Mouse (Mus musculus): Measurements from ENCODE around the gene Ciao2b.
"Not testable (repeated sequence)": the region's sequence is repeated elsewhere in the genome, so short reads cannot be mapped to it uniquely, and the experiment has no call there.

The Ciao2b gene

GRCm38 (mm10) chr8:104641426-104642323 lies at the start of gene Ciao2b:
Ciao2b (minus strand) TSS chr8:104641965.
- DNase-seq = peak; percentile 91 to 95

DNA sequence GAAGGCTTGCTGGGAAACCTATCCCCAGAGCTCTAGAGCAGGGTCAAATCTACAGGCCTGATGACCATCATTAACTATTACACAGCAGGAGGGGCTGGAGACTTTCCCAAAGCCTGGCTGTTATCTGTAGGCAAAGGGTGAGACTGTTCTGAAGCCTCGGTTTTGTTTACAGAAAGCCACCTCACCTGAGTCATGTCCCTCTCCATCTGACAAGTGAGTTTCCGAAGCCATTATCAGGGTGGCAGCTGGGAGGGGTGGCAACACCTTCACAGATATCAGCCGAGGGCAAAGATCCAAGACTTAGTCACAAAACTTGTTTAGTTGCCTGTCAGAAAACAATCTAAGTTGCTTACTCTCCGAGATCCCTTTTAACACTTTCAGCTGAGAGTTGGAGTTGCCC lies 46.7 kb upstream of the Ciao2b start:
- no peak for DNase-seq

DNA sequence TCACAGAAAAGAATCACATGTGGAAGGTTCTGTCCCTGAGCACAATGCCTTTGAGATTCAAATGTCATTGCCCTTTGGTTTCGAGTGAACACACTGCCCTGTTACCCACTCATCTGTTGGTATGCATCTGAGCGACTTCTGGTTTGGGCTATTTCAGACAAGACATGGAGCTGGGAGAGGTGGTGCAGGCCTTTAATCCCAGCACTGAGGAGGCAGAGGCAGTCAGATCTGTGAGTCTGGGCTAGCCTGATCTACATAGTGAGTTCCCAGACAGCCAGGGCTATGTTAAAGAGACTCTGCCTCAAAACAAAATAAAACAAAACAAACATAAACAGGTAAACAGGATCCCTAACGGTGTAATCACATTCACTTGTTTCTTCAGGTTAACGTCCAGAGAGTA lies 13.8 kb upstream of the Ciao2b start:
- DNase-seq = no peak

GRCm38 (mm10) chr8:104654984-104655383 lies 13.2 kb upstream of the Ciao2b start:
- peak; percentile 83 to 88 for DNase-seq

- not testable (repeated sequence) for DNase-seq
Observed at GRCm38 (mm10) chr8:104644187-104644586, 2.4 kb upstream of the Ciao2b start.

DNA sequence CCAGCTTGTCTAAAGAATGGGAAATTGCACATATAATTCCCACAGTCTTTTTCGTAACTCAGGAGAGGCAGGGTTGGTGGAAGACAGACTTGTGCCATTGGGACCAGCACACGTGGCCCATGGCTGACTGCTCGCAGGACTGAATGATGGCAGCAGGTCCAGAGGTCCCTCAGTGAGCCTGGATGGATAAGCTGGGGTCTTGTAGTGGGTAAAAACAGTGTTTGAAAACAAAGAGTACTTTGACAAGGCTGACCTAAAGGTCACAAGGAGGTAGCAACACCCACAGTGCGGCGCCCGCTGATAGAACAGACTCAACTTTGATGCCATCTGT lies 524 bp upstream of the Ciao2b start:
- no peak for DNase-seq

DNA sequence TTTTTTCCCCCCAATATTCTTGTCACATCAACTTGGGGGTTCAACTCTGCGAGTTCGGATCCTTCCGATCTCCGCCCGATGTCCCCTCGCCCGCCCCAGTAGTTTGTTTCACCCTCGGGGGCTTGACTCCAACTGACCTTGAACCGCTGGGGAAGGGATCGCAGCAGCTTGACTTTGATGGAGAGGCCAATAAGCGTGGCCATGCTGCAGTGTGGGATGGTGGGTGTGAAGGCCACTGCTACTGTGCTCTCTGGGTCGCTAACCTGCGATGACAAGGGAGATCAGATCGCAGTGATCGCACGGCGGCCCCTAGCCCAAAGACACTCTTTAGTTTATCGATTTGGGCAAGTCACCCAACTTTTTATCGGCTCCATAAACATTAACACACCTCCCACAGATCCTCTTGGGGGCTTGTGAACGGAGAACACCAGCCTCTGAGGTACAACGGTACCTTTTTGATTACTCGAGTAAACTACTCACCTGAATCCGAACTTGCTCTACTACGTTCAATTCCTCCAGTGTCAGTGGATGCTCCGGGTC lies 864 bp downstream of the Ciao2b start:
- DNase-seq = no peak

DNA sequence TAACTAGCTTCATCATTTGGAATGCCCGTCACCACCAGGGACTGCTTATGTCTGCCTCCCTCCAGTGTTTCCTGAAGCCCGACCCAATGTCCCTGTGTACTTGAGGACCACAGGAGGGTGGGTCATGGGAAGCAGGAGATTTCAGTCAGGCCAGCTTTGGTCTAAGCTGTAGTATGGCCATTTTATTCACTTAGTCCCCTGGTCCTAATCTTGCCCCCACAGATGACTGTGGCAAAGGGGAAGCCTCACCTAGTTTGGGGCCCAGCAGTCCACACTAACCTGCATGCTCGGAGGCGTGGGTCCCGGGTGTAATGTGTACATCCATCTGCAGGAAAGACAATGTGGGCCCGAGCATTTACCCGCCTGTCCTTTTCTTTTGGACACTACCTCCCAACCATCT lies 1.5 kb downstream of the Ciao2b start:
- no peak for DNase-seq

DNA sequence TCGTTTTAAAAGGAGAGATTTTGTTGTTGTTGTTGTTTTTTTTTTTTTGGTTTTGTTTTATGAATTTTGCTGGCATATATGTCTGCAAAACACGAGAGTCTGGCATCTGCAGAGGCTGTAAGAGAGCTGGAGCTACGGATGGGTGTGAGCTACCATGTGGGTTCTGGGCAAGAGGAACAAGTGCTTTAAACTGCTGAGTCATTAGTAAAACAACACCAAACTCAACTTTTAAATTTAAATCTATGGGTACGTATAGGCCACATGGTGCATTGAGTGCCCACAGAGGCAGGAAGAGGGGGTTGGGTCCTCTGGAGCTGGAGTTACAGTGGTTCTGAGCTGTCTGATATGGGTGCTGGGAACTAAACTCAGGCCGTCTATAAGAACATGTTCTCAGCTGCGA lies 3.8 kb downstream of the Ciao2b start:
- no peak for DNase-seq

- DNase-seq = peak in 1 of 2 experiments; percentile 13
Observed at GRCm38 (mm10) chr8:104635004-104635710, 6.6 kb downstream of the Ciao2b start.

DNA sequence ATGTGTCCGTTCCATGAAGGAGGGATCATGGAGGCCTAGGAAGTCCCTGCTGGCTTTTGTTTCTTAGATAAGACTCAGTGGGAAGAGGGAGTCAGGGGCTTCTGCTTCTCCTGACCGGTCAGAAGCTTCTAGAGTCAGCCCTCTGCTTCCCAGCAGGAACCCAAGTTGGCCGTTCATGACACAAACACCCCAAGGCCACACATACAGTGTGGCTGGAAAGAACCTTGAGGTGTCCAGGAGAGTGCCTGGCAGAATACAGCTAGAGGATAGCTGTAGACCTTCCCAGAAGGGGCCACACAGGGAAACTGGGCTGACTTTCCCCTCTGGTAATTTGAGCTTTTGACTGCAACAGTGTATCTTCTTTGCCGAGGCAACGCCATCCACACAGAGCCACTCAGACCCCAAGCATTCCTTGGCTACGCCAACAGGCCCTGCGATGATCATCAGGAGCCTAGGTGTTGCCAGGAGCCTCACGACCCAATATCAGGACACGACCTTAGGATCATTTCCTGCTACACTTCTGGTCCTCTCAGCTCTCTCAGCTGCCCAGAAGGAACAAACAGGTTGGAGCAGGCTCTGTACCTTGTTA lies 8.5 kb downstream of the Ciao2b start:
- peak in 1 of 2 experiments; percentile 26 for DNase-seq

GRCm38 (mm10) chr8:104632486-104632885 lies 9.3 kb downstream of the Ciao2b start:
- peak in 1 of 2 experiments; percentile 28 for DNase-seq

DNA sequence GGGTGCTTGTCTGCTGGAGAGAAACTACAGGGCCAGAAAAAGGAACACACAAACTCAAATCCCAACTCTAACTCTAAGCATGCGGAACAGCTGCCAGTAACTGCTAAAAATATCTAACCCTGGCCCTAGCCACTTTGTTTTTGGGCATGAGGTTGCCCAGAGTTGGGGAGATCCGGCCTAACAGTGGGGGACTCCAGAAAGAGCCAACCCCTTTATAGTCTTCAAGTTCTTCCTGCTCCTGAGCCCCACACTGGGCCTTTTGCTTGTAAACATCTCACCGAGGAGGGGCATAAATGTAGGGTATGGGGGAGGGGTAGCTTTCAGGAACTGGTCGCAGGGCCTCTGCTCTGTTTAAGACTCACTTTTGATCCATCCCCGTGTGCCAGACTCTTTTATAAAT lies 9.8 kb downstream of the Ciao2b start:
- DNase-seq = peak in 1 of 2 experiments; percentile 26

DNA sequence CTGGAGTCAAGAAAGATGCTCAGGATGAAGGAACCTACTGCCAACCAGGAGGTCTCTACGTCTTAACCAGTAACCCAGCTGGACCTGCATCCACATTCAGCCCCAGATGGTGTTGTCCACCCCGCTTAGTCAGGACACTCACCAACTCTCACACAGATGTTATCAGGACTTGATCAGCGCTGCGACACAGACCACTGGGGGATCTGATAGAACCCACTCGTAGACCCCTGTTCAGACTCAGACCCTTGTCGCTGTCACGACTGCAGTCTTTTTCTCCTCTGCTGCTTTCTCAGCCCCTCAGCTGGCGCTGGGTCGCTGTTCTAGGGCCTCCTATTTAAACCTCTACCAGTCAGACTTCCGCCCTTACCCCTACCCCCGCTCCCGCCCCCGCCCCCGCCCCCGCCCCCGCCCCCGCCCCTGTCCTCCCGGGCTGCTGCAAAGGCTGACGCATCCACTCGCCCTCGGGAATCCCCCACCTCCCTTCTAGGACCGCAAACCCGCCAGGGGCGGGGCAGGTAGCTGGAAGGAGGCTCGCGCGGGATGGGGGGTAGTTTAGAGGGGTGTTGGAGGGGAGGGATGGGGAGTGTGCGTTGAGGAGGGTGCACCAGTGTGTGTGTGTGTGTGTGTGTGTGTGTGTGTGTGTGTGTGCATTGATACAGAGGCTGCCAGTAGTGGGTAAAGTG lies 10.6 kb downstream of the Ciao2b start, which contains the start of gene Rrad:
Gene Rrad, minus strand, starts transcription at position 347 of the 683 bp plus-strand sequence.
- DNase-seq = peak; percentile 48 to 81

DNA sequence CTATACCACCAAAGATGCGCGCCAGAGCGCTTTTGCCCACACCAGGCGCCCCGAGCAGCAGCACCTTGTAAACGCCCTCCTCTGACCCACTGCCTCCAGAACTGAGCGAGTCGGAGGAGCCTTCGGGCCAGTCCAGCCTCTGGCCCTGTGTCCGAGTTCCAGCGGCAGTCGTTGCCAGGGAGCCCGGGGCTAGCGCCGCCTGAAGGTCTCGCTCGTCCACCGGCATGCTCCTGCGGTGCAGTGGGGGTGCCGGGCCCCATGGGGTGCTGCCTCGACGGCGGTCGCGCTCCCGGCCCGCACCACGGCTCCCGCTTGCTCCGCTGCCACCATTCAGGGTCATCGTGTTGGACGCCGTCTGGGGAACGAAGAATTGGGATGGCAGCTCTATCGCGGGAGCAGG lies 11.2 kb downstream of the Ciao2b start:
- peak; percentile 21 to 61 for DNase-seq

DNA sequence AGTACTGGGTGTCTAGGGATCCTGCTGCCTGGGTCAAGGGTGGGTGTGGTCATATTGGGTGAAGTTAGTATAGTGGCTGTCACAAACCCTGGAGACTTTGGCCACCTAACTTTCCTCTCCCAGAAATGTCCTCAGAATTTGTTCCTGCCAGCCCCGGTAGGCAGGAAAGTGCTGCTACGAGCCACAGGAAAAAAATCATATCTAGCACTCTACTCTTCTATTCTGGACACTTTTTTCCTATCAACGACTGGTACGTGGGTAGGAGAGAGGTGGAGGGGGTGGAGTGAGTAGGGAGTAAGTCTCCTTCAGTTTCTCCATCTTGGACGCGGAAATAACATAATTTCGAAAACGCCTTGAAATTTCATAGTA lies 11.7 kb downstream of the Ciao2b start:
- no peak for DNase-seq

- peak; percentile 74 to 80 for DNase-seq
Observed at GRCm38 (mm10) chr8:104629306-104630110, 12.3 kb downstream of the Ciao2b start.

GRCm38 (mm10) chr8:104628402-104628801 lies 13.4 kb downstream of the Ciao2b start:
- DNase-seq = peak in 1 of 2 experiments; percentile 48

DNA sequence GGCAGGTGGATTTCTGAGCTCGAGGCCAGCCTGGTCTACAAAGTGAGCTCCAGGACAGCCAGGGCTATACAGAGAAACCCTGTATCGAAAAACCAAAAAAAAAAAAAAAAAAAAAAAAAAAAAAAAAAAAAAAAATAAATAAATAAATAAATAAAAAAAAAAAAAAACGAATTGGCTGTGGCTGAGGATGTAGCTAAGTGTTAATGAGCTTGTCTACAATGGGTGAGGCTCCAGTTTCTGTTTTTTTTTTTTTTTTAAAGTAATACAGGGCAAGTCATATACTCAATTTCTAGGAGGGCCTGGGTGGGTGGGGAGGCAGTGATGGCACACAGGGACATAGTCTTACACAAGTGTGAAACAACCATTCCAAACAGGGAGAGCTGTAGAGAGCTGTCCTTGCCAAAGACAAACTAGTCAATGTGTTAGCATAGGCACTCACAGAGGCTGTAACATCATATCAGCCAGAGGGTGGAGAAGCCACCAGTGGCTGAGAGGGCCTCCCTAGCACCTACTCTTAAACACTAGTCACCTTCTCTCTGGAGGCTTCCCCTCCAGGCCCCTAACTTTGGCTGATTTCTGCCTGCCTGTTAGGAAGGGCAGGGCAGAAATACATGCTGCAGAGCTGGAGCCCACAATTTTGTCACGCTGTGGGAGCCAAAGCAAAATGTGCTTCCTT lies 14.6 kb downstream of the Ciao2b start:
- peak in 1 of 2 experiments; percentile 7 for DNase-seq

- peak; percentile 93 to 97 for DNase-seq
Observed at GRCm38 (mm10) chr8:104624161-104624560, 17.6 kb downstream of the Ciao2b start, which contains the start of gene Cdh16. Cdh16 (minus strand) TSS chr8:104624396.

GRCm38 (mm10) chr8:104620765-104621164 lies 21.0 kb downstream of the Ciao2b start:
- DNase-seq = no peak
